Mouse (Mus musculus) testis, adult 2 months (tissue): Measurements from ENCODE around the gene Cbll1.

Experiments used
- CTCF ChIP-seq: fragments of 200-500 bp; IDR thresholded peaks from 2 replicates; pipeline ENCODE4 v1.5.1; 2012; ENCODE audit warnings: low read depth, mild to moderate bottlenecking, inconsistent platforms, low read length, moderate library complexity; ENCODE audit not compliant: control insufficient read depth, insufficient read depth, insufficient replicate concordance
- POLR2A ChIP-seq: fragments of 200-500 bp; IDR thresholded peaks from 2 replicates; pipeline ENCODE4 v1.6.1; 2012; ENCODE audit warnings: low read depth, mild to moderate bottlenecking, inconsistent platforms, low read length, moderate library complexity; ENCODE audit not compliant: control insufficient read depth

- TF ChIP-seq CTCF, result no peak
- no peak for TF ChIP-seq POLR2A
These were observed 491 bp downstream of the Cbll1 start for GRCm38 (mm10) chr12:31498936-31499313.
